Mouse (Mus musculus) ZHBTc4 (cell line): ENCODE measurements around the gene Psmg4.
A peak's percentile ranks its signal among the peaks of the same experiment; 100 is the strongest.

Source experiments
- DNase-seq: peaks from one replicate; pipeline ENCODE4 v3.0.0-alpha.2; 2011; ENCODE audit warnings: low read depth, low spot score

Psmg4 gene

GRCm38 (mm10) chr13:34162491-34163303 is at the start of gene Psmg4:
Psmg4 (plus strand) TSS chr13:34162964.
- DNase-seq, result peak; percentile 96

- no peak for DNase-seq
Measured at GRCm38 (mm10) chr13:34113086-34113485, 49.7 kb upstream of the Psmg4 start.

- no peak for DNase-seq
Measured at GRCm38 (mm10) chr13:34114654-34115053, 48.1 kb upstream of the Psmg4 start.

DNA sequence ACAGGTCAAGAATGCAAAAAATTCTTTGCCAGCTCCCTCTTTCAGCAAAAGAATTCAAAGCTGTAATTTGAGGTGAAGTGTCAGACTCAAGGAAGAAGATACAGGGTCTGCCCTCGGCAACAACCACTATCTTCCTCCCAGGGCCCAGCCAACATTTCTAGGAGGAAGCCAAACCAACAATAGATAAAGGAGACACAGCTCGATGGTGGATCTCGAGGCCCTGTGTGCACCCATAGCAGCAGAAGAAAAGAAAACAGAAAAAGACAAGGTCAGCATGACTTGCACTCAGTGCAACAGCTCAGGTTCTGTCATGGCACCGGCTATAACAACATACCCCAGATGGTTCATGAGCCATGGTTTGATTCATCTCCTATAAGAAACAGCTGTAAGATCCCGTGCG is 46.3 kb upstream of the Psmg4 start:
- DNase-seq, result no peak

DNA sequence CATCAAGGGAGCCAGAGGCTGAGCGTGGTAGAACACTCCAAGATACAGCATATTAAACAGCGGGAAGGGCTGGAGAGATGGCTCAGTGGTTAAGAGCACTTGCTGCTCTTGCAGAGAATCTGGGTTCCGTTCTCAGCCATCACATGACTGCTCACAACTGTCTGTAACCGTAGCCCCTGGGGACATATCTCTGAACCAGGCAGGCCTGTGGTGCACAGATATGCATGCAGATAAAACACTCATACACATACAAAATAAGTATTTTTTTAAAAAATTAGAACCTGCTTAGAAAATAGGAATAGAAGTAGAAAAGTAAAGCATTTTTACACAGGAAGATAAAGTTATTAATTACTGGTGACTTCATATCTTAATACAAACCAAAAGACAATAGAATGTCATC is 43.9 kb upstream of the Psmg4 start:
- no peak for DNase-seq

GRCm38 (mm10) chr13:34119406-34119805 is 43.4 kb upstream of the Psmg4 start:
- no peak for DNase-seq

DNA sequence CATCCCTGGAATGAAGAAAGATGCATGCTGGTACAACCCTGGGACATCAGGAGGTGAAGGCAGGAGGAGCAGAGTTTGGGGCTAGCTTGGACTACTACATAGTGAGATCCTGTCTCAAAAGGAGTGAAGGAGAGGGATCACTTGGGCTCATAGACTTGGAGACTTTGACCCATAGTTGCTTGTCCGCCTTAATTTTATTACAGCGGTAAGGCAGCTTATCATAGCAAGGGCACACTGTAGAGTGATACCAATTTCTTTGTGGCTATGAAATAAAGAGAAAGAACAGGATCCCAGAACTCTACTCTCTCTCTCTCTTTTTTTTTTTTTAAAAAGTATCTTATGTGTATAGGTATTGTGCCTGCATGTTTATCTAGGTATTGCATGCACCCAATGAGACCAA is 42.2 kb upstream of the Psmg4 start:
- DNase-seq, result no peak

DNA sequence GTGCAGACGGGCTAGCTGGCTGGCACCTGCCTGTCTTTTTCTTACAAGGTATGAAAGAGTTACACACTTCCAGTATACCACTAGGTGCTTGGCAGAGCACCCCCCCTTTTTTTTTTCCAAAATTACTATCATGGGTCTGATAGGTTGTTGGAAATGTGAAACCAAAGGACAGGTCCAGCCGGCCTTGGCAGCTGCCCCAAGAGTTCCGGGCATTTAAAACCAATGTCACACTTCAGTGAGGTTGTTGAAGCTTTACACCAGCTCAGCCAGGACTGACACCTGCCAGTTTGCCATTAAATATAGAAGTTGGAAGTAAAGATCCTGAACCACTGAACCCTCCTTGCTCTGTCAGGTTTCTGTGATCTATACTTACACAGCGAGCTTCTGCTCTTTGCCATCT is 37.1 kb upstream of the Psmg4 start:
- DNase-seq, result no peak

GRCm38 (mm10) chr13:34128276-34129114 is 34.3 kb upstream of the Psmg4 start:
- DNase-seq, result no peak

GRCm38 (mm10) chr13:34129485-34130225 is 33.1 kb upstream of the Psmg4 start:
- peak; percentile 96 for DNase-seq

- peak; percentile 99 for DNase-seq
Measured at GRCm38 (mm10) chr13:34130226-34130731, 32.5 kb upstream of the Psmg4 start, which contains the start of gene Tubb2b. Tubb2b (minus strand) TSS chr13:34130466.

GRCm38 (mm10) chr13:34131011-34131707 is 31.6 kb upstream of the Psmg4 start:
- DNase-seq, result peak; percentile 97

- peak; percentile 95 for DNase-seq
Measured at GRCm38 (mm10) chr13:34131708-34132060, 31.1 kb upstream of the Psmg4 start.

DNA sequence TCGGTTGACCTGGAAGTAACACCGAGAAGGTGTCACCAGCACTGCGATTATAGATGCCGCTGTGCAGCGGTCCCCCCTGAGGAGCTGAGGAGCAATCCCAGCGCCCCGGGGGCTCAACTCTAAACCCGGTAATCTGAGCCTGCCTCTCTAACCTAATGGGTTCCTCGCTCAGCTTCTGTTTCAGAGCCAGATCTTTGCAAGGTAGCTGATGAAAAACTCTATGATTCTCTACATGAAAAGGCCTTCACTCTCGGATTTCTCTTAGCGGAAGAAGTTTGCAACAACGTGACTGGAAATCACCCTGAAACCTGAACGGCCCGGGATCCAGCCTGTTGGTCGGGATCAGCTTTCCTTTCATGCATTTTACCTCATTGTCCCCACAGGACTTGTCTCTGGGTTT is 30.5 kb upstream of the Psmg4 start:
- DNase-seq, result no peak

GRCm38 (mm10) chr13:34132875-34133274 is 29.9 kb upstream of the Psmg4 start:
- DNase-seq, result no peak

DNA sequence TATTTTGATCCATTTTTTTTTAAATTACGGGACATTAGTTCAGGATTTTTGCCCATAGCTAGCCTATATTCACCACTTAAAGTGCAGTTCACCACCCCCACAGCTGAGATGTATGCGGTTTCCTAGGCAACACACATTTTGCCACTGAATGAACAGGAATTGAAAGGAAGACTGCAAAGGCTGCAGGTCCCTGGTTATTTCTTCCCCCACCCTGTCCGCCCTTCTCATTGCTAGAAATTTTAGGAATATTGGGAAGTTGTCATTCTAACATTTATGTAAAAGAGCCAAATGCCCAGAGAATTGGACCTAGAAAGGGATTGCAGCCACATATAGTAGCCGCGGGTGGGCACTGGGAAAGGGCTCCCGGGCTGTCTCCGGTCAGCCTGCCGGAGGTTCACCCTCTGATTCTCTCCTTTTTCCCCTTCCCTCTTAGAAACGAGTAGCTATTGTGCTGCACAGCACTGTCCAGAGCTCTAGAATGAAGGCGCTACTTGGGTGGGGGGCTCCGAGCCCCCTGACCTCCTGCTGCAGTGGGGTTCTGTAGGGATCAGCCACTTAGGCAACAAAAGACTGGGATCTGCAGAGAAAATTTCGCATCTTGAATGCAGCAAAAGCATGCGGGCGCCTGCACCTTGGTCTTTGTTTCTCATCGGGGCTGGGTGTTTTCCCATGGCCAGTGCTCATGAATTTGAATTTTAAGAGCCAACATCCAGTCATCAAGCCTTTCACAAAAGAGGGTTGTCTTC is 29.3 kb upstream of the Psmg4 start:
- no peak for DNase-seq

GRCm38 (mm10) chr13:34134276-34134675 is 28.5 kb upstream of the Psmg4 start:
- DNase-seq, result no peak

DNA sequence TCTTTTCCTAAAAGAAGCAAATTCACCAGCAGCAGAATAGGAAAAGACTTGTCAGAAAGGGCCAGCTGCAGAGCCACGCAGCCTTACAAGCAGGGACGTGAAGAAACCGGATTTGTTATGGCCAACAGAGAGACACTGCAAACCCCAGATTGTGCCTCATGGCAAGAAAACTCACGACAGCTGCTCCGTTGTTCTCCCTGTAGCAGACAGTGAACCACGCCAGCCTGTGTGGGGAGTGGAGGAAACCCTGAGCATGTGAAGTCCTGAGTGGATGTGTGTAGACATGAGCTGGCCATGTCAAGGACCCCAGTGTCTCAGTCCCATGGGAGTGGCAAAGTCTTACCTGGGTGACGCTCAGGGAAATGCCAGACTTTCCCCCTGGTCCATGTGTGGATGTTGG is 26.2 kb upstream of the Psmg4 start:
- DNase-seq, result no peak

- DNase-seq, result no peak
Measured at GRCm38 (mm10) chr13:34143389-34143788, 19.4 kb upstream of the Psmg4 start.

- peak; percentile 49 for DNase-seq
Measured at GRCm38 (mm10) chr13:34146916-34147315, 15.8 kb upstream of the Psmg4 start.

- DNase-seq, result no peak
Measured at GRCm38 (mm10) chr13:34148181-34148580, 14.6 kb upstream of the Psmg4 start.
